Mouse (Mus musculus) heart, adult 8-10 months (tissue): Measurements from ENCODE around the gene Gm45711. TPM values are rescaled to one million over a fixed set of nuclear protein-coding genes. Genes with fewer than 3 reads are reported as not detected.
A peak's percentile ranks its signal among the peaks of the same experiment; 100 is the strongest.
"Not testable (repeated sequence)": the region's sequence is repeated elsewhere in the genome, so short reads cannot be mapped to it uniquely, and the experiment has no call there.

Experiments
- DNase-seq: peaks from one replicate; pipeline ENCODE4 v3.0.0; 2022; ENCODE audit warnings: low spot score
- total RNA-seq, 4 experiments: library from RNA; stranded (reverse); gene quantifications; 2 replicates each; pipeline ENCODE4 v1.2.4; 2022

Gene Gm45711
- total RNA-seq, result not detected

- DNase-seq, result peak; percentile 24
Observed at GRCm38 (mm10) chr8:104309441-104310155, at the start of gene Gm45711, which contains the start of gene Cmtm1. Gene Gm45711, minus strand, starts transcription at chr8:104310081. Gene Cmtm1, minus strand, starts transcription at chr8:104310145.

GRCm38 (mm10) chr8:104358637-104359036 is 48.8 kb upstream of the Gm45711 start:
- DNase-seq, result no peak

- DNase-seq, result no peak
Observed at GRCm38 (mm10) chr8:104354504-104354903, 44.6 kb upstream of the Gm45711 start.

GRCm38 (mm10) chr8:104353186-104353585 is 43.3 kb upstream of the Gm45711 start:
- DNase-seq, result no peak

- no peak for DNase-seq
Observed at GRCm38 (mm10) chr8:104350047-104350446, 40.2 kb upstream of the Gm45711 start.

- DNase-seq, result no peak
Observed at GRCm38 (mm10) chr8:104348971-104349370, 39.1 kb upstream of the Gm45711 start.

- no peak for DNase-seq
Observed at GRCm38 (mm10) chr8:104346706-104347105, 36.8 kb upstream of the Gm45711 start.

GRCm38 (mm10) chr8:104344622-104345021 is 34.7 kb upstream of the Gm45711 start:
- no peak for DNase-seq

- peak; percentile 83 for DNase-seq
Observed at GRCm38 (mm10) chr8:104343957-104344356, 34.1 kb upstream of the Gm45711 start.

- DNase-seq, result no peak
Observed at GRCm38 (mm10) chr8:104342426-104342825, 32.5 kb upstream of the Gm45711 start.

GRCm38 (mm10) chr8:104341678-104342077 is 31.8 kb upstream of the Gm45711 start:
- DNase-seq, result no peak

GRCm38 (mm10) chr8:104341106-104341561 is 31.3 kb upstream of the Gm45711 start:
- peak; percentile 74 for DNase-seq

GRCm38 (mm10) chr8:104340233-104341105 is 30.6 kb upstream of the Gm45711 start:
- DNase-seq, result peak; percentile 84

GRCm38 (mm10) chr8:104339983-104340232 is 30.0 kb upstream of the Gm45711 start:
- DNase-seq, result no peak

- DNase-seq, result peak; percentile 38
Observed at GRCm38 (mm10) chr8:104339229-104339982, 29.5 kb upstream of the Gm45711 start, which contains the start of gene Cmtm3. Gene Cmtm3, plus strand, starts transcription at chr8:104339410.

- no peak for DNase-seq
Observed at GRCm38 (mm10) chr8:104337890-104338289, 28.0 kb upstream of the Gm45711 start.

GRCm38 (mm10) chr8:104336806-104337205 is 26.9 kb upstream of the Gm45711 start:
- no peak for DNase-seq

GRCm38 (mm10) chr8:104334196-104334595 is 24.3 kb upstream of the Gm45711 start:
- peak; percentile 24 for DNase-seq

- DNase-seq, result no peak
Observed at GRCm38 (mm10) chr8:104333786-104334185, 23.9 kb upstream of the Gm45711 start.

- DNase-seq, result no peak
Observed at GRCm38 (mm10) chr8:104332665-104333631, 23.1 kb upstream of the Gm45711 start.

- DNase-seq, result not testable (repeated sequence)
Observed at GRCm38 (mm10) chr8:104321930-104322329, 12.0 kb upstream of the Gm45711 start, which contains the start of gene Cmtm2b. Gene Cmtm2b, plus strand, starts transcription at chr8:104322230.
